ENCODE assay signal across 8 mouse cellular contexts in the genomic region with DNA sequence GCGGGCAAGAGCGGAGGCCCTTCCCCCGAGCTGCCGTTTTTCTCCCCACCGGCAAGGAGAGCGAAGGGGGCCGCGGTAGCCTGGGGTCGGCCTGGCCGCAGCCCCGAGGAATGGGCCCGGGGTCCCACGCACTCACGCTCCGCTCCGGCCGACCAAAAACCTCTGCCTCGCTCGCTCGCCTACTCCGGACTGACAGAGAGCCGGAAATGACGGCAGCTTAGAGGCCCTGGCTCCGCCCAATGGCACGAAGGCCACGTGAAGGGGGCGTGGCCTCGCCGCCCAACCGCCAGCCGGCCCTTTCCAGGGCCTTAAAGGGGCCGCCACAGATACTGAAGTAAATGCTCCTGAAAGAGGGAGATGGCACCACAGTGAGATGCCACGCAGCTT. TPM values are rescaled to one million over a fixed set of nuclear protein-coding genes. Genes with fewer than 3 reads are reported as not detected.
DNase-seq lines count a peak whose midpoint lies in the region; ATAC-seq and TF ChIP-seq lines count a peak whose summit lies in the region.

No protein-coding gene starts in this region.

- peaks cover 28% of the 10 kb centered on the region for H3K36me3 ChIP-seq in embryonic facial prominence, embryonic 14.5 days (ENCODE audit: control insufficient read depth, insufficient read depth, low read length)
- peaks cover 24% of the 10 kb centered on the region for H3K36me3 ChIP-seq in limb, embryonic 12.5 days
- H3K36me3 ChIP-seq in midbrain, embryonic 15.5 days (replicated peaks): peaks cover 4% of the 10 kb centered on the region

- H3K27me3 ChIP-seq in embryonic facial prominence, embryonic 14.5 days (replicated peaks; ENCODE audit: control insufficient read depth, insufficient read depth, low read length): no peaks in the 10 kb centered on the region
- H3K27me3 ChIP-seq in limb, embryonic 12.5 days: no peaks in the 10 kb centered on the region
- no peaks in the 10 kb centered on the region for H3K27me3 ChIP-seq in midbrain, embryonic 15.5 days (replicated peaks)

- peak overlapping the region; percentile 99 for H3K9ac ChIP-seq in embryonic facial prominence, embryonic 14.5 days (ENCODE audit: low read depth, low read length)
- peak overlapping the region; percentile 96 for H3K9ac ChIP-seq in limb, embryonic 12.5 days (replicated peaks)
- peak overlapping the region; percentile 68 for H3K9ac ChIP-seq in midbrain, embryonic 15.5 days

- no peaks in the 10 kb centered on the region; the same call in 1 of the 2 replicates for H3K4me1 ChIP-seq in bone marrow, adult 2 months (ENCODE audit: control insufficient read depth, insufficient read depth, low read length)
- peaks cover 17% of the 10 kb centered on the region; the same call in 1 of the 2 replicates for H3K4me1 ChIP-seq in embryonic facial prominence, embryonic 14.5 days (ENCODE audit: control insufficient read depth, insufficient read depth, low read length)
- H3K4me1 ChIP-seq in limb, embryonic 12.5 days (replicated peaks): peaks cover 21% of the 10 kb centered on the region
- peaks cover 25% of the 10 kb centered on the region for H3K4me1 ChIP-seq in midbrain, embryonic 15.5 days

- H3K4me3 ChIP-seq in bone marrow, adult 2 months (replicated peaks; ENCODE audit: control insufficient read depth, low read depth, low read length): peak overlapping the region; percentile 78
- peak overlapping the region; percentile 99 for H3K4me3 ChIP-seq in embryonic facial prominence, embryonic 14.5 days (ENCODE audit: low read depth, low read length)
- peak overlapping the region; percentile 99 for H3K4me3 ChIP-seq in limb, embryonic 12.5 days (replicated peaks)
- peak overlapping the region; percentile 64 for H3K4me3 ChIP-seq in midbrain, embryonic 15.5 days

- peak overlapping the region; percentile 72 for H3K4me2 ChIP-seq in embryonic facial prominence, embryonic 14.5 days (ENCODE audit: low read depth, low read length)
- peak overlapping the region; percentile 85 for H3K4me2 ChIP-seq in limb, embryonic 12.5 days
- peak overlapping the region; percentile 67 for H3K4me2 ChIP-seq in midbrain, embryonic 15.5 days

- no peak for TF ChIP-seq CTCF in bone marrow, adult 2 months (IDR thresholded peaks at IDR 0.05; ENCODE audit: control insufficient read depth, insufficient read depth, low read length)

- ATAC-seq in embryonic facial prominence, embryonic 14.5 days (ENCODE audit: low read depth): peak; percentile 99
- peak; percentile 95 for ATAC-seq in limb, embryonic 12.5 days (ENCODE audit: insufficient number of reproducible peaks, insufficient read depth, low FRiP score, low TSS enrichment, low read depth)
- peak; percentile 100 for ATAC-seq in midbrain, embryonic 15.5 days (replicated peaks)

- under 1% methylated on average over 33 of the region's 33 CpGs for WGBS in bone marrow, adult 2 months
- WGBS in embryonic facial prominence, embryonic 14.5 days: under 1% methylated on average over 22 of the region's 33 CpGs
- under 1% methylated on average over 32 of the region's 33 CpGs for WGBS in limb, embryonic 12.5 days
- 0% methylated on average over 33 of the region's 33 CpGs for WGBS in midbrain, embryonic 15.5 days

- DNase-seq in A20 (ENCODE audit: low read depth, low spot score): peak; percentile 93
- DNase-seq in embryonic facial prominence, embryonic 14.5 days (ENCODE audit: low spot score): peak; percentile 98
- peak; percentile 92 for DNase-seq in heart, adult 8-10 months (ENCODE audit: low spot score)
- DNase-seq in kidney, adult 8-10 months: peak; percentile 91 to 93
- DNase-seq in spleen, adult 18-20 months: peak; percentile 87 to 92

- peak overlapping the region; percentile 94 for H3K27ac ChIP-seq in bone marrow, adult 2 months (ENCODE audit: control insufficient read depth, insufficient read depth, low read depth, low read length, poor library complexity)
- H3K27ac ChIP-seq in embryonic facial prominence, embryonic 14.5 days (replicated peaks; ENCODE audit: low read depth, low read length): peak overlapping the region; percentile 90
- peak overlapping the region; percentile 94 for H3K27ac ChIP-seq in limb, embryonic 12.5 days
- peak overlapping the region; percentile 83 for H3K27ac ChIP-seq in midbrain, embryonic 15.5 days

- H3K9me3 ChIP-seq in embryonic facial prominence, embryonic 14.5 days (ENCODE audit: control insufficient read depth, low read length): no peaks in the 10 kb centered on the region
- H3K9me3 ChIP-seq in limb, embryonic 12.5 days: no peaks in the 10 kb centered on the region
- no peaks in the 10 kb centered on the region for H3K9me3 ChIP-seq in midbrain, embryonic 15.5 days

- peak; percentile 98 for TF ChIP-seq POLR2A in bone marrow, adult 2 months (IDR thresholded peaks at IDR 0.05; ENCODE audit: borderline replicate concordance, control insufficient read depth, low read depth, low read length)

RNA-seq across cellular contexts. Expression of gene Sub1, which starts 1.0 kb away (rescaled TPM):
- 140 and 276 TPM in 2 replicates for polyA plus RNA-seq in bone marrow, adult 2 months (2011; ENCODE audit: insufficient read depth, insufficient read length, low replicate concordance, missing spikeins)
- polyA plus RNA-seq in embryonic facial prominence, embryonic 14.5 days (2014; fragmentation: Nextera tagmentation; extraction: Ambion mirVana): 668 and 685 TPM in 2 replicates
- 10 to 100 TPM; 68.9 to 91.2 (median 83.6) TPM for total RNA-seq in heart, adult 8-10 months (2022)
- polyA plus RNA-seq in limb, embryonic 12.5 days (2016; fragmentation: Nextera tagmentation; extraction: Ambion mirVana): 982 and 1,024 TPM in 2 replicates
- 469 and 476 TPM in 2 replicates for polyA plus RNA-seq in midbrain, embryonic 15.5 days (2015; fragmentation: Nextera tagmentation; extraction: Ambion mirVana)

Comparison
In these comparisons a context has a peak if more than half of its experiments do, and no peak if none do; other contexts are left out.
1. Peak in every context shown above with its lines: DNase-seq, ATAC-seq, H3K4me3 ChIP-seq and H3K27ac ChIP-seq.